In genomic region chr11:85760486-85761141, GRCm38 (mm10) we compare ENCODE assay signal across 7 mouse cellular contexts.
DNase-seq lines count a peak whose midpoint lies in the region; ATAC-seq lines count a peak whose summit lies in the region.

No protein-coding gene starts in this region.

- peak; percentile 70 for ATAC-seq in neural tube, embryonic 13.5 days (ENCODE audit: low read depth)

- peak overlapping the region; percentile 43; the same call in 1 of the 2 replicates for H3K27ac ChIP-seq in neural tube, embryonic 13.5 days (replicated peaks)

- DNase-seq in retina, postnatal 1 day, result peak; percentile 53
- DNase-seq in retina, embryonic 14.5 days (ENCODE audit: low spot score), result no peak
- DNase-seq in frontal cortex, postnatal 10 days (ENCODE audit: low spot score in 2 of 2), result peak; percentile 34 to 37
- DNase-seq in heart, postnatal 36 days, result peak; percentile 52 to 64
- DNase-seq in left cerebral cortex, adult 8-10 months (ENCODE audit: low spot score in 2 of 2), result peak; percentile 25 to 50
- no peak for DNase-seq in spleen, adult 12 weeks (ENCODE audit: low spot score)

- intact Hi-C loops in heart, postnatal 36 days (cut with DNase I), result loop anchor here (2.0 to 5.0 kb wide), 2 partner anchors 62 to 148 kb away; no protein-coding TSS in a partner anchor

- H3K9me3 ChIP-seq in neural tube, embryonic 13.5 days, result no peaks in the 10 kb centered on the region

- no peak overlapping the region for H3K9ac ChIP-seq in neural tube, embryonic 13.5 days

- no peak overlapping the region for H3K4me3 ChIP-seq in neural tube, embryonic 13.5 days

- H3K36me3 ChIP-seq in neural tube, embryonic 13.5 days, result no peaks in the 10 kb centered on the region

- WGBS in neural tube, embryonic 13.5 days, result 27% methylated on average over 6 of the region's 6 CpGs

- H3K4me1 ChIP-seq in neural tube, embryonic 13.5 days (replicated peaks), result peaks cover 25% of the 10 kb centered on the region

- no peak overlapping the region for H3K4me2 ChIP-seq in neural tube, embryonic 13.5 days

- peaks cover 26% of the 10 kb centered on the region for H3K27me3 ChIP-seq in neural tube, embryonic 13.5 days

Comparison
In these comparisons a context has a peak if more than half of its experiments do, and no peak if none do; other contexts are left out.
1. DNase-seq: peak in retina, postnatal 1 day (single experiment), frontal cortex, postnatal 10 days (2 of 2), heart, postnatal 36 days (2 of 2) and left cerebral cortex, adult 8-10 months (2 of 2); none in retina, embryonic 14.5 days (single experiment) and spleen, adult 12 weeks (single experiment).